Mouse (Mus musculus) erythroblast, embryonic 14.5 days (primary cell): ENCODE measurements around the gene Alk.

Experiments
- GATA1 ChIP-seq: IDR thresholded peaks from 2 replicates; pipeline ENCODE4 v1.6.1; 2012; ENCODE audit warnings: low read length, inconsistent platforms, mixed read lengths
- TAL1 ChIP-seq: IDR thresholded peaks from 3 replicates; pipeline ENCODE4 v1.6.1; 2012; ENCODE audit warnings: low read length, inconsistent platforms, mixed read lengths

GRCm38 (mm10) chr17:71875492-71875891 is 728.9 kb downstream of the Alk start:
- TF ChIP-seq TAL1: no peak
- no peak for TF ChIP-seq GATA1
